ENCODE assay signal across 7 mouse cellular contexts in genomic region chr10:13323139-13323805, GRCm38 (mm10).
DNase-seq lines count a peak whose midpoint lies in the region; ATAC-seq and TF ChIP-seq lines count a peak whose summit lies in the region.

No protein-coding gene starts in this region.

- peak overlapping the region; percentile 78 for H3K4me2 ChIP-seq in heart, embryonic 12.5 days
- peak overlapping the region; percentile 63 for H3K4me2 ChIP-seq in midbrain, embryonic 11.5 days

- H3K36me3 ChIP-seq in heart, embryonic 12.5 days, result no peaks in the 10 kb centered on the region
- no peaks in the 10 kb centered on the region for H3K36me3 ChIP-seq in limb, embryonic 10.5 days
- no peaks in the 10 kb centered on the region for H3K36me3 ChIP-seq in midbrain, embryonic 11.5 days (ENCODE audit: control insufficient read depth, insufficient read depth, low read length)

- TF ChIP-seq CTCF in bone marrow macrophage, adult 2 months (IDR thresholded peaks at IDR 0.05; ENCODE audit: low read depth, low read length), result no peak

- H3K27ac ChIP-seq in bone marrow macrophage, adult 2 months (ENCODE audit: insufficient read depth, low read depth, low read length), result 0 out of 2 replicates have a peak overlapping the region, but pooled peaks have one; percentile 1
- peak overlapping the region; percentile 94 for H3K27ac ChIP-seq in heart, embryonic 12.5 days (ENCODE audit: poor library complexity, severe bottlenecking)
- peak overlapping the region; percentile 97 for H3K27ac ChIP-seq in limb, embryonic 10.5 days
- peak overlapping the region; percentile 2; the same call in 1 of the 2 replicates for H3K27ac ChIP-seq in midbrain, embryonic 11.5 days (ENCODE audit: low read depth, low read length)

- H3K4me1 ChIP-seq in bone marrow macrophage, adult 2 months (ENCODE audit: control insufficient read depth, insufficient read depth, low read length), result peaks cover 7% of the 10 kb centered on the region
- peaks cover 37% of the 10 kb centered on the region for H3K4me1 ChIP-seq in heart, embryonic 12.5 days (replicated peaks)
- H3K4me1 ChIP-seq in limb, embryonic 10.5 days, result peaks cover 28% of the 10 kb centered on the region
- H3K4me1 ChIP-seq in midbrain, embryonic 11.5 days (ENCODE audit: control insufficient read depth, insufficient read depth, low read length), result peaks cover 7% of the 10 kb centered on the region

- WGBS in heart, embryonic 12.5 days, result 9% methylated on average over 12 of the region's 12 CpGs
- 34% methylated on average over 12 of the region's 12 CpGs for WGBS in limb, embryonic 10.5 days
- WGBS in midbrain, embryonic 11.5 days, result 28% methylated on average over 12 of the region's 12 CpGs

- H3K27me3 ChIP-seq in heart, embryonic 12.5 days (replicated peaks), result no peaks in the 10 kb centered on the region
- H3K27me3 ChIP-seq in limb, embryonic 10.5 days (ENCODE audit: low read depth, poor library complexity, severe bottlenecking), result no peaks in the 10 kb centered on the region
- H3K27me3 ChIP-seq in midbrain, embryonic 11.5 days (ENCODE audit: control insufficient read depth, insufficient read depth, low read length), result no peaks in the 10 kb centered on the region

- peak overlapping the region; percentile 94 for H3K9ac ChIP-seq in heart, embryonic 12.5 days
- H3K9ac ChIP-seq in midbrain, embryonic 11.5 days (ENCODE audit: low read length), result peak overlapping the region; percentile 71

- H3K9me3 ChIP-seq in heart, embryonic 12.5 days (replicated peaks), result no peaks in the 10 kb centered on the region
- no peaks in the 10 kb centered on the region for H3K9me3 ChIP-seq in limb, embryonic 10.5 days (replicated peaks)
- H3K9me3 ChIP-seq in midbrain, embryonic 11.5 days (ENCODE audit: control insufficient read depth, low read length), result no peaks in the 10 kb centered on the region

- ATAC-seq in heart, embryonic 12.5 days (ENCODE audit: insufficient number of reproducible peaks, low FRiP score), result peak; percentile 33; the same call in 1 of the 2 replicates
- ATAC-seq in midbrain, embryonic 11.5 days (ENCODE audit: low FRiP score), result peak; percentile 28; the same call in 1 of the 2 replicates

- no peak for TF ChIP-seq POLR2A in bone marrow macrophage, adult 2 months (IDR thresholded peaks at IDR 0.05; ENCODE audit: borderline replicate concordance, low read depth, low read length)

- H3K4me3 ChIP-seq in bone marrow macrophage, adult 2 months (ENCODE audit: insufficient read depth, low read length), result peak overlapping the region; percentile 77
- H3K4me3 ChIP-seq in heart, embryonic 12.5 days, result peak overlapping the region; percentile 69
- H3K4me3 ChIP-seq in limb, embryonic 10.5 days, result peak overlapping the region; percentile 78
- peak overlapping the region; percentile 45 for H3K4me3 ChIP-seq in midbrain, embryonic 11.5 days (ENCODE audit: low read depth, low read length)

- DNase-seq in MN1 (ENCODE audit: low spot score) (peak; percentile 37), adipocyte (ENCODE audit: low spot score) (no peak)
- peak; percentile 39 for DNase-seq in limb, embryonic 10.5 days (ENCODE audit: low spot score)
- DNase-seq in midbrain, embryonic 11.5 days (ENCODE audit: low spot score, missing footprints), result peak; percentile 90
- no peak for DNase-seq in thymus, postnatal 4 days

Comparison
In these comparisons a context has a peak if more than half of its experiments do, and no peak if none do; other contexts are left out.
1. DNase-seq: peak in MN1 (single experiment), limb, embryonic 10.5 days (single experiment) and midbrain, embryonic 11.5 days (single experiment); none in thymus, postnatal 4 days (single experiment) and adipocyte (single experiment).
2. H3K27ac ChIP-seq: peak in every context shown above with its lines; median percentile 97 in limb, embryonic 10.5 days; 94 in heart, embryonic 12.5 days; 2 in midbrain, embryonic 11.5 days; 1 in bone marrow macrophage, adult 2 months.
3. Peak in every context shown above with its lines, with median percentiles within 50 percentile points of each other: H3K4me3 ChIP-seq.